Mouse (Mus musculus): ENCODE data around the gene Kif2a. TPM values are rescaled to one million over a fixed set of nuclear protein-coding genes. Genes with fewer than 3 reads are reported as not detected.

The Kif2a gene
- polyA plus RNA-seq, 2 experiments, result 16.2 to 19.2 TPM

GRCm38 (mm10) chr13:106941211-106941976, 80.5 kb downstream of the Kif2a start:
- no peak for ATAC-seq (ENCODE audit: insufficient read depth)
- Histone ChIP-seq H3K27ac (no peak overlapping the region), H3K4me1 (replicated peaks; ENCODE audit: control insufficient read depth in 2 of 2, insufficient read depth in 2 of 2, low read length in 1 of 2) (peaks cover 5 to 6% of the 10 kb centered on the region in 2 experiments; a peak in 3 of 4 replicates), H3K9ac (replicated peaks) (no peak overlapping the region), H3K4me3 (ENCODE audit: insufficient read depth in 1 of 2, low read depth in 2 of 2, low read length in 2 of 2) (no peak overlapping the region), H3K36me3 (replicated peaks; ENCODE audit: control insufficient read depth, insufficient read depth, low read depth) (no peaks in the 10 kb centered on the region), H3K27me3 (ENCODE audit: control insufficient read depth, insufficient read depth, low read length) (no peaks in the 10 kb centered on the region), H3K4me2 (ENCODE audit: low read depth) (no peak overlapping the region), H3K9me3 (ENCODE audit: control insufficient read depth, low read length) (peaks cover 4% of the 10 kb centered on the region; the same call in 1 of the 2 replicates)
- no peak for DNase-seq (ENCODE audit: low read depth in 3 of 3, low spot score in 3 of 3)
- TF ChIP-seq EP300 (IDR thresholded peaks at IDR 0.05; ENCODE audit: low read depth) (no peak), CTCF (IDR thresholded peaks at IDR 0.05; ENCODE audit: low read depth) (peak; percentile 47)
- 37% methylated on average over 7 of the region's 7 CpGs for WGBS (ENCODE audit: insufficient replicate concordance)

DNA sequence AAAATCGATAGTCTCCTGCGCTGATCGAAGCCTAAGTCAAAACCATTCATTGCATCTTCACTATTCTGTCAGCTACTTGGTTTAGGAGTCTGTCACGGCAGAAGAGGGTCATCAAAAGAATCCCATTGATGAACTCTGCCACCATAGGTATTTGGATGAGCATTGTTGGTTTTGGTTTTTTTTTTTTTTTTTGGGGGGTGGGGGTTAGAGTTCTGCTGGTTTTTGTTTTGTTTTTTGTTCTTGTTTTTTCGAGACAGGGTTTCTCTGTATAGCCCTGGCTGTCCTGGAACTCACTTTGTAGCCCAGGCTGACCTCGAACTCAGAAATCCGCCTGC, 84.8 kb downstream of the Kif2a start:
- WGBS (ENCODE audit: insufficient replicate concordance), result 21% methylated on average over 7 of the region's 7 CpGs
- TF ChIP-seq EP300 (IDR thresholded peaks at IDR 0.05; ENCODE audit: low read depth) (no peak), CTCF (IDR thresholded peaks at IDR 0.05; ENCODE audit: low read depth) (no peak)
- H3K9ac ChIP-seq (replicated peaks), result peak overlapping the region; percentile 40; the same call in 1 of the 2 replicates
- ATAC-seq (ENCODE audit: insufficient read depth) (no peak), DNase-seq (ENCODE audit: low read depth in 3 of 3, low spot score in 3 of 3) (no peak)
- peaks cover 5 to 15% of the 10 kb centered on the region in 2 experiments; a peak in 3 of 4 replicates for H3K4me1 ChIP-seq (replicated peaks; ENCODE audit: control insufficient read depth in 2 of 2, insufficient read depth in 2 of 2, low read length in 1 of 2)
- H3K9me3 ChIP-seq (ENCODE audit: control insufficient read depth, low read length), result peaks cover 4% of the 10 kb centered on the region; the same call in 1 of the 2 replicates
- peak overlapping the region; percentile 82 for H3K4me2 ChIP-seq (ENCODE audit: low read depth)
- H3K27ac ChIP-seq, result no peak overlapping the region
- H3K27me3 ChIP-seq (ENCODE audit: control insufficient read depth, insufficient read depth, low read length), result no peaks in the 10 kb centered on the region
- no peaks in the 10 kb centered on the region for H3K36me3 ChIP-seq (replicated peaks; ENCODE audit: control insufficient read depth, insufficient read depth, low read depth)
- H3K4me3 ChIP-seq (ENCODE audit: insufficient read depth in 1 of 2, low read depth in 2 of 2, low read length in 2 of 2), result peak overlapping the region; percentile 74 to 99

DNA sequence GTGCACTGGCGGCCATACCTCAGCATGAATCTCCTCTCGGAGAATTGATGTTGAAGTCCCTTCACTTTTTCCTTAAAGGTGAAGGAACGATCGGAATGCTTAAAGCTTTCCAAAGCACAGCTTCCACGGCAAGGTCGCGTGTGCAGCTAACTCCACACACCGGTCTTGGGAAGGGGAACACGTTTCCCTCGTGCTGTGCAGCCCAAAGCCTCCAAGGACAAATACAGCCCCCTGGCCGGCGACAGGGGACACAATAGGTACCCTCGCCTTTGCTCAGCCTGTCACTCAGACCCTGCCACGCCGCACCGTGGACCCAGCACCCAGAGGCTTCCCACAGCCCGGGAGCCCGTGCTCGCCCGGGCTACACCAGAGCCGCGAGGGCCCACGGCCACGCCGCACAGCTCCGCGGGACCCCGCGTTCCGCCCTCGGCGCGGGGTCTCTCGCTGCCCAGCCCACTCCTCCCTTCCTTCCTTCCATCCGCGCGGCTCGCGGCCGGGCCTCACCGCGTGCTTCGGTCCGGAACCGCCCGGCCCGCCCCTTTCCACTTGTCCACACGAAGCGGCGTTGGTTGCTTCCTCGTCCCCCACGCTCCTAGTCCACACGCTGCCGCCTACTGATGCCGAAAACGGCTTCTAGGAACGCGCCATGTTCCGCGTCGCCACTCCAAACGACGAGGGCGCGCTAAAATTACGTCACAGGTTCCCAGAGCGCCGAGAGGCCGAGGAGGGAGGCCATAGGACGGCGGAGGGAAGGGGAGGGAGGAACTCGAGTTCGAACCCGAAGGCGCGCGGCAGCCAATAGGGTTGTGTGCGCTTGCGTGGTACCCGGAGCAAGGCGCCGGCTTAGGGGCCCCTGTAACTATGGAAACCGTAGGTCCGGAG, 85.4 kb downstream of the Kif2a start, which contains the start of gene Ipo11:
Gene Ipo11 (minus strand): TSS at position 703 of the 882 bp plus-strand sequence.
- Histone ChIP-seq H3K9ac (replicated peaks) (peak within 1 kb of the TSS; percentile 91), H3K9me3 (ENCODE audit: control insufficient read depth, low read length) (peaks cover 3% of the 10 kb centered on the region; the same call in 1 of the 2 replicates), H3K4me2 (ENCODE audit: low read depth) (peak within 1 kb of the TSS; percentile 82), H3K4me1 (replicated peaks; ENCODE audit: control insufficient read depth in 2 of 2, insufficient read depth in 2 of 2, low read length in 1 of 2) (peaks cover 5 to 16% of the 10 kb centered on the region in 2 experiments; a peak in 3 of 4 replicates), H3K36me3 (replicated peaks; ENCODE audit: control insufficient read depth, insufficient read depth, low read depth) (no peaks in the 10 kb centered on the region), H3K4me3 (ENCODE audit: insufficient read depth in 1 of 2, low read depth in 2 of 2, low read length in 2 of 2) (peak within 1 kb of the TSS; percentile 74 to 99), H3K27ac (peak within 1 kb of the TSS; percentile 50), H3K27me3 (ENCODE audit: control insufficient read depth, insufficient read depth, low read length) (no peaks in the 10 kb centered on the region)
- TF ChIP-seq CTCF (IDR thresholded peaks at IDR 0.05; ENCODE audit: low read depth) (no peak), EP300 (IDR thresholded peaks at IDR 0.05; ENCODE audit: low read depth) (no peak)
- DNase-seq (ENCODE audit: low read depth in 3 of 3, low spot score in 3 of 3) (peak; percentile 88 to 94 (median 89)), ATAC-seq (ENCODE audit: insufficient read depth) (peak; percentile 96)
- WGBS (ENCODE audit: insufficient replicate concordance), result under 1% methylated on average over 84 of the region's 84 CpGs

DNA sequence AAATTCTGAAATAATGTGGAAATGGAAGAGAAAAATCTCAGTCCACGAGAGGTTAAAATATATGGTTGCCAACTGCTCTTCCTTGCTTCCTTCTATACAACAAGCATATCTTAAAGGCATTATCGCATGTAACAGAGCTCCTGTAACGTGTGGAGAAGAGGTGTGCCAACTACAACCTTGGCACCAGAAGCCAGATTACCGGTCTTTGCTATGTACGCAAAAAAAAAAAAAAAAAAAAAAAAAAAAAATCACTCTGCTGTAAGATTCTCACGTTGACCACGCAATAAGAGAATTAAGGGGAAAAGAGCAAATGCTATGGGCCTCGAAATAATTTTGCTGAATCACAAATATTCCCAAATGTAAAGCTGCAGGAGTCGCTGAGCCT, 86.1 kb downstream of the Kif2a start:
- Histone ChIP-seq H3K4me3 (ENCODE audit: insufficient read depth in 1 of 2, low read depth in 2 of 2, low read length in 2 of 2) (peak overlapping the region; percentile 74 to 99), H3K27ac (peak overlapping the region; percentile 50), H3K9me3 (ENCODE audit: control insufficient read depth, low read length) (no peaks in the 10 kb centered on the region), H3K36me3 (replicated peaks; ENCODE audit: control insufficient read depth, insufficient read depth, low read depth) (no peaks in the 10 kb centered on the region), H3K4me2 (ENCODE audit: low read depth) (peak overlapping the region; percentile 82), H3K9ac (replicated peaks) (peak overlapping the region; percentile 91), H3K27me3 (ENCODE audit: control insufficient read depth, insufficient read depth, low read length) (no peaks in the 10 kb centered on the region), H3K4me1 (replicated peaks; ENCODE audit: control insufficient read depth in 2 of 2, insufficient read depth in 2 of 2, low read length in 1 of 2) (peaks cover 5 to 19% of the 10 kb centered on the region in 2 experiments; a peak in 3 of 4 replicates)
- ATAC-seq (ENCODE audit: insufficient read depth), result no peak
- peak in 1 of 3 experiments; percentile 24 for DNase-seq (ENCODE audit: low read depth in 3 of 3, low spot score in 3 of 3)
- TF ChIP-seq CTCF (IDR thresholded peaks at IDR 0.05; ENCODE audit: low read depth), result no peak
- 4% methylated on average over 9 of the region's 9 CpGs for WGBS (ENCODE audit: insufficient replicate concordance)
